Mouse (Mus musculus): ENCODE results near the gene Rras2. TPM values are rescaled to one million over a fixed set of nuclear protein-coding genes. Genes with fewer than 3 reads are reported as not detected.

The Rras2 gene
- 18.3 and 18.9 TPM in 2 replicates for total RNA-seq (2014; rRNA removed)
- polyA plus RNA-seq (2012; rRNA removed), result 6.0 TPM in 2 replicates

DNA sequence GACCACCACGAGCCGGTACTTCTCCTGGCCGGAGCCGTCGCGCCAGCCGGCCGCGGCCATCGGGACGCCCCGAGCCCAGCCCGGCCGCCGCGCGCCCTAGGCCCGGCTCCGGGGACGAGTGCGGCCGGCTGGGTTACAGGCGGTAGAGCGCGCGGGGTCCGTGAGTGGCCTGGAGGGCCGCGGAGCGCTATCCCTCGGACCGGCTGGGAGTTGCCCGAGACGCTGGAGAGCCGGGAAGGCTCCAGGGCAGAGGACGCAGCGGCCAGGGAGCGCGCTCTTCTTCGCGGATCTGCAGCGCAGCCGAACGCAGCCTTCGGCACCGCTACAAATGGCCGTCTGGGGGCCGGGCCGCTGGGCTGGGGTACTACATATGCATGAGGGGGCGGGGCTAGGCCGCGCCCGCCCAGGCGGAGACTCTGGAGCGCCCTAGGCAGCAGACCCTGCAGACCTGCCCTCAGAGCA lies at the start of gene Rras2:
Rras2 (minus strand) TSS at position 338 of the 462 bp plus-strand sequence.
- no peak for TF ChIP-seq CTCF (IDR thresholded peaks at IDR 0.05; ENCODE audit: low read depth, low read length)
- TF ChIP-seq POLR2A (IDR thresholded peaks at IDR 0.05; ENCODE audit: extremely low read depth, insufficient read depth, low read length), result peak; percentile 93
- no peaks in the 10 kb centered on the region for H3K27me3 ChIP-seq (ENCODE audit: control insufficient read depth, insufficient read depth, low read length)
- H3K36me3 ChIP-seq (ENCODE audit: control insufficient read depth, insufficient read depth, low read length), result no peaks in the 10 kb centered on the region
- peaks cover 32% of the 10 kb centered on the region; the same call in 1 of the 2 replicates for H3K79me2 ChIP-seq (ENCODE audit: control insufficient read depth, insufficient read depth, low read length)
- peaks cover 3% of the 10 kb centered on the region; the same call in 1 of the 2 replicates for H3K4me1 ChIP-seq (ENCODE audit: control insufficient read depth, insufficient read depth, low read length)
- peak within 1 kb of the TSS; percentile 74 for H3K9ac ChIP-seq (ENCODE audit: low read depth, low read length)
- H3K27ac ChIP-seq (replicated peaks; ENCODE audit: insufficient read depth, low read depth, low read length), result peak within 1 kb of the TSS; percentile 45
- peak within 1 kb of the TSS; percentile 65 for H3K4me3 ChIP-seq (ENCODE audit: insufficient read depth, low read depth, low read length)
- WGBS, result under 1% methylated on average over 55 of the region's 55 CpGs
- peak; percentile 65 for DNase-seq (ENCODE audit: extremely low read depth, low read depth, low spot score)

DNA sequence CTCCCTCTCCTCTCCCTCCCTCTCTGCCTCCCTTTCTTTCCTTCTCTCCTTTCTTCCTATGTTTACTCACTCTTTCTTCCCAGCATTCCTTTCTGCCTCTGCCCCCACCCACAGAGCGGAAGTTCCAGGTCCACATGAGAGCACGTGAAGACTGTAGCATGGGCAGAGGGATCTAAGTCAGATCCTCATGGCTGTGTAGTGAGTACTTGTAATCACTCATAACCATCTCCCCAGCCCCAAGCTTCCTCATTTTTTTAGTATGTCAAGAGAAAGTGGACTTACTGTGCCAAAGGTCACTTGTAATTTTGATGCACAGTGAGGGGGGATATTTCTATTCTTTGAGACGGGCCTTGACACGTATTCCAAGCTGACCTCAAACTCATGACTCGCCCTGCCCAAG lies 45.4 kb upstream of the Rras2 start:
- Histone ChIP-seq H3K4me1 (ENCODE audit: control insufficient read depth, insufficient read depth, low read length) (no peaks in the 10 kb centered on the region), H3K36me3 (ENCODE audit: control insufficient read depth, insufficient read depth, low read length) (no peaks in the 10 kb centered on the region), H3K79me2 (ENCODE audit: control insufficient read depth, insufficient read depth, low read length) (no peaks in the 10 kb centered on the region), H3K27me3 (ENCODE audit: control insufficient read depth, insufficient read depth, low read length) (no peaks in the 10 kb centered on the region), H3K4me3 (ENCODE audit: insufficient read depth, low read depth, low read length) (no peak overlapping the region), H3K9ac (ENCODE audit: low read depth, low read length) (no peak overlapping the region), H3K27ac (replicated peaks; ENCODE audit: insufficient read depth, low read depth, low read length) (no peak overlapping the region)
- TF ChIP-seq POLR2A (IDR thresholded peaks at IDR 0.05; ENCODE audit: extremely low read depth, insufficient read depth, low read length), result no peak
- TF ChIP-seq CTCF (IDR thresholded peaks at IDR 0.05; ENCODE audit: low read depth, low read length), result no peak
- 95% methylated on average over 5 of the region's 5 CpGs for WGBS
- DNase-seq (ENCODE audit: extremely low read depth, low read depth, low spot score), result no peak

DNA sequence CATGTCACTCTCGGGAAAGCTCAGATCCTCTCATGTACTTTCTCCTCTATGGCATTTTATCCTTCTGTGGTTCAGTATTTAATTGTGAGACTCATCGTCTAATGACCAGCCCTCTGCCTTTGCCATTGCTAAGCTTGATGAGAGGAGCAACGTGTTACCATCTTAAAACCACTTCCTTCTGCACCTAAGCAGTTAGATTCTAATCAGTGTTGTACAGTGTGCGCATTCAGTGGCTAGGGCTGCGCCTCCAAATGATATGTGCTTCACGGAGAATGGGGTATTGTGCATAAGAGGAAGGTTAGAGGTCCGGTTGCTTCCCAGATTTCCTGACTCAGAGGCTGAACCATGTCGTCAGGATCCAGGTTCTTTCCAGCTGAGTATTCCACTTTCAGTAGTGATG lies 43.5 kb upstream of the Rras2 start:
- TF ChIP-seq CTCF (IDR thresholded peaks at IDR 0.05; ENCODE audit: low read depth, low read length) (no peak), POLR2A (IDR thresholded peaks at IDR 0.05; ENCODE audit: extremely low read depth, insufficient read depth, low read length) (no peak)
- Histone ChIP-seq H3K4me1 (ENCODE audit: control insufficient read depth, insufficient read depth, low read length) (no peaks in the 10 kb centered on the region), H3K9ac (ENCODE audit: low read depth, low read length) (no peak overlapping the region), H3K27ac (replicated peaks; ENCODE audit: insufficient read depth, low read depth, low read length) (no peak overlapping the region), H3K36me3 (ENCODE audit: control insufficient read depth, insufficient read depth, low read length) (no peaks in the 10 kb centered on the region), H3K4me3 (ENCODE audit: insufficient read depth, low read depth, low read length) (no peak overlapping the region), H3K79me2 (ENCODE audit: control insufficient read depth, insufficient read depth, low read length) (no peaks in the 10 kb centered on the region), H3K27me3 (ENCODE audit: control insufficient read depth, insufficient read depth, low read length) (no peaks in the 10 kb centered on the region)
- 80% methylated on average over 8 of the region's 8 CpGs for WGBS
- no peak for DNase-seq (ENCODE audit: extremely low read depth, low read depth, low spot score)

DNA sequence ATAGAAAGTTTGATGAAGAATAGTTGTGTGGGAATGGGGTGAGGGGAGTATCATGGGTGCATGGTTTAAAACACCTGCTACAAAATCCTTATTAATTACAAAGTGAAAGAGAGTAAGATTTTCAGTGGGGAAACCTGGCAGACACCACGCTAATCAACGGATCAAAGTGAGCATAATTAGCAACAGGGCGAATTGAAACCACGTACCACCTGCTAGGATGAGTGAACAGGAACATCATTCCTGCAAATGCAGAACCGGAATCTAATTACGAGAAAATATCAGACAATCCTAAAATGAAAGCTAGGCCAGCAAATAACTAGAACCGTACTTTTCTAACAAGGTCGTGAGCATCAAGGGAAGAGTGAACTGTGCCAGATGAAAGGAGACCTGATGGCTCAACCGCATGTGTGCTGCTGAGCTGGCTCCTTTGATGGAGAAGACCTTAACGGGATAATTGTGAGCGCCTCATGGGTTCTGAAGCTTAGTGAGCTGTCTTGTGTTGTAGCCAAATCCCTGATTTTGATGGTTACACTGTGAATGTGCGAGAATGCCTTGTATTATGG lies 40.2 kb upstream of the Rras2 start:
- H3K36me3 ChIP-seq (ENCODE audit: control insufficient read depth, insufficient read depth, low read length), result no peaks in the 10 kb centered on the region
- no peak overlapping the region for H3K9ac ChIP-seq (ENCODE audit: low read depth, low read length)
- no peak for TF ChIP-seq POLR2A (IDR thresholded peaks at IDR 0.05; ENCODE audit: extremely low read depth, insufficient read depth, low read length)
- TF ChIP-seq CTCF (IDR thresholded peaks at IDR 0.05; ENCODE audit: low read depth, low read length), result no peak
- DNase-seq (ENCODE audit: extremely low read depth, low read depth, low spot score), result no peak
- H3K79me2 ChIP-seq (ENCODE audit: control insufficient read depth, insufficient read depth, low read length), result no peaks in the 10 kb centered on the region
- no peak overlapping the region for H3K27ac ChIP-seq (replicated peaks; ENCODE audit: insufficient read depth, low read depth, low read length)
- no peaks in the 10 kb centered on the region for H3K27me3 ChIP-seq (ENCODE audit: control insufficient read depth, insufficient read depth, low read length)
- no peak overlapping the region for H3K4me3 ChIP-seq (ENCODE audit: insufficient read depth, low read depth, low read length)
- WGBS, result 94% methylated on average over 12 of the region's 12 CpGs
- no peaks in the 10 kb centered on the region for H3K4me1 ChIP-seq (ENCODE audit: control insufficient read depth, insufficient read depth, low read length)

DNA sequence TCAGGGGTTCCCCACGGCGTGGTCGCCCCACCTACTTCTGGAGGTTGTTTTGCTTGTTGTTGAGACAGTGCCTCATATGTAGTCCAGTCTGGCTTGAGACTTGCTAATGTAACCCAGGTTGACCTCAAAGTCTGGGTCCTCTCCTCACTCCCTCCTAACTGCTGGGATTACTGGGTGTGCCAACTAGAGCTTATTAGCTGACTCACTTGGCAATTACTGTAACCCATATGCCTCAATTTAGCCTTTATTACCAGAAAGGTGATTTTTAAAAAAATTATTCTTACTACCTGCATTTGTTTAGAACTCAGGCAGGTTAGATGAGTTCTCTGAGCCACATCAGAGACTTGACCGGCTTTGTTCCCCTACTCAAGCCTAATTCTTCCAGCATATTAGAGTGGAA lies 38.8 kb upstream of the Rras2 start:
- H3K4me3 ChIP-seq (ENCODE audit: insufficient read depth, low read depth, low read length), result no peak overlapping the region
- DNase-seq (ENCODE audit: extremely low read depth, low read depth, low spot score), result no peak
- H3K27ac ChIP-seq (replicated peaks; ENCODE audit: insufficient read depth, low read depth, low read length), result no peak overlapping the region
- no peaks in the 10 kb centered on the region for H3K27me3 ChIP-seq (ENCODE audit: control insufficient read depth, insufficient read depth, low read length)
- H3K4me1 ChIP-seq (ENCODE audit: control insufficient read depth, insufficient read depth, low read length), result no peaks in the 10 kb centered on the region
- H3K36me3 ChIP-seq (ENCODE audit: control insufficient read depth, insufficient read depth, low read length), result no peaks in the 10 kb centered on the region
- no peak for TF ChIP-seq CTCF (IDR thresholded peaks at IDR 0.05; ENCODE audit: low read depth, low read length)
- TF ChIP-seq POLR2A (IDR thresholded peaks at IDR 0.05; ENCODE audit: extremely low read depth, insufficient read depth, low read length), result no peak
- no peak overlapping the region for H3K9ac ChIP-seq (ENCODE audit: low read depth, low read length)
- no peaks in the 10 kb centered on the region for H3K79me2 ChIP-seq (ENCODE audit: control insufficient read depth, insufficient read depth, low read length)
- whole genome bisulfite sequencing, result 98% methylated on average over 4 of the region's 4 CpGs

Measured in liver, adult 2 months (tissue).